ENCODE assay signal across 19 mouse cellular contexts in genomic region chr19:8593833-8594232, GRCm38 (mm10). TPM values are rescaled to one million over a fixed set of nuclear protein-coding genes. Genes with fewer than 3 reads are reported as not detected.
"Had no signal": no experiment of that assay in that cellular context is flagged by ENCODE, and none has a peak within 500 bp of the region (broad histone marks: within the 10 kb centered on the region; RNA-seq: fewer than 3 reads in every experiment).

No protein-coding gene starts in this region.

- H3K27ac ChIP-seq: limb, embryonic 15.5 days; liver, embryonic 12.5 days; neural tube, embryonic 15.5 days had no signal

- DNase-seq: lung, embryonic 14.5 days; lung, postnatal 10 days; lung, postnatal 4 days; midbrain, embryonic 14.5 days; right cerebral cortex, adult 18-20 months; right cerebral cortex, postnatal 25 days had no signal

- H3K36me3 ChIP-seq: limb, embryonic 15.5 days; liver, embryonic 12.5 days; midbrain, embryonic 10.5 days; neural tube, embryonic 15.5 days had no signal

- H3K27me3 ChIP-seq: limb, embryonic 15.5 days; neural tube, embryonic 15.5 days had no signal

- H3K9ac ChIP-seq: limb, embryonic 15.5 days; liver, embryonic 12.5 days; lung, embryonic 14.5 days; neural tube, embryonic 15.5 days had no signal

- H3K9me3 ChIP-seq: limb, embryonic 15.5 days; liver, embryonic 12.5 days; midbrain, embryonic 10.5 days; neural tube, embryonic 15.5 days had no signal

- ATAC-seq: inflammation-experienced regulatory T-cells, adult 6 months; intestine, postnatal 0 days had no signal

- H3K4me3 ChIP-seq: limb, embryonic 15.5 days; liver, embryonic 12.5 days; midbrain, embryonic 10.5 days; myocyte; neural tube, embryonic 15.5 days had no signal

- H3K4me1 ChIP-seq: neural tube, embryonic 15.5 days had no signal

- H3K4me2 ChIP-seq: limb, embryonic 15.5 days; lung, embryonic 14.5 days; neural tube, embryonic 15.5 days had no signal

RNA-seq across cellular contexts. Expression of gene Slc22a8, which starts 2.8 kb away (rescaled TPM):
- total RNA-seq: megakaryocyte, adult 5-6 weeks had no signal
- polyA plus RNA-seq: inflammation-experienced regulatory T-cells, adult 6 months; limb, embryonic 11.5 days; lung, embryonic 14.5 days; myocyte; neural tube, embryonic 11.5 days; small intestine, adult 2 months had no signal

RNA-seq across cellular contexts. Expression of gene Slc22a6, which starts 24.0 kb away (rescaled TPM):
- total RNA-seq: megakaryocyte, adult 5-6 weeks had no signal
- polyA plus RNA-seq: inflammation-experienced regulatory T-cells, adult 6 months; limb, embryonic 11.5 days; liver, embryonic 12.5 days; liver, embryonic 16.5 days; lung, embryonic 14.5 days; myocyte; small intestine, adult 2 months; stomach, embryonic 16.5 days had no signal
